Mouse (Mus musculus) urinary bladder, postnatal 0 days (tissue): Measurements from ENCODE around the gene Olfr67. TPM values are rescaled to one million over a fixed set of nuclear protein-coding genes. Genes with fewer than 3 reads are reported as not detected.

Source experiments
- polyA plus RNA-seq: library from polyadenylated mRNA; unstranded; fragments of >200 nt; fragmentation: Nextera tagmentation; extraction: Ambion mirVana; gene quantifications from 2 replicates; pipeline ENCODE4 v1.2.1, GENCODE M21; 2015

Gene Olfr67
- not detected in 2 replicates for polyA plus RNA-seq

GRCm38 (mm10) chr7:103791721-103792120 is at the start of gene Olfr67:
TSS of gene Olfr67 (minus strand) at chr7:103791821.

GRCm38 (mm10) chr7:103840268-103840667 is 48.6 kb upstream of the Olfr67 start, which contains the start of gene Hbb-bh2:
TSS of gene Hbb-bh2 (minus strand) at chr7:103840520.

GRCm38 (mm10) chr7:103827808-103828207 is 36.2 kb upstream of the Olfr67 start, which contains the start of gene Hbb-bs:
TSS of gene Hbb-bs (minus strand) at chr7:103828096.

GRCm38 (mm10) chr7:103813766-103814165 is 22.1 kb upstream of the Olfr67 start, which contains the start of gene Hbb-bt:
TSS of gene Hbb-bt (minus strand) at chr7:103813996.

GRCm38 (mm10) chr7:103779598-103779997 is 12.0 kb downstream of the Olfr67 start, which contains the start of gene Olfr68:
TSS of gene Olfr68 (minus strand) at chr7:103779698.

GRCm38 (mm10) chr7:103771494-103771893 is 20.1 kb downstream of the Olfr67 start, which contains the start of gene Olfr69:
TSS of gene Olfr69 (minus strand) at chr7:103771594.

GRCm38 (mm10) chr7:103757233-103757632 is 34.4 kb downstream of the Olfr67 start, which contains the start of gene Olfr630:
TSS of gene Olfr630 (minus strand) at chr7:103757333.

GRCm38 (mm10) chr7:103744843-103745242 is 46.8 kb downstream of the Olfr67 start, which contains the start of gene Olfr629:
TSS of gene Olfr629 (minus strand) at chr7:103744943.

Other genes with a start within 250 kb of the Olfr67 start
- not detected in 2 replicates for gene Olfr612, start 249.1 kb downstream of the Olfr67 start, polyA plus RNA-seq
- gene Olfr613, start 243.7 kb downstream of the Olfr67 start, polyA plus RNA-seq, result not detected in 2 replicates
- gene Olfr615, start 235.7 kb downstream of the Olfr67 start, polyA plus RNA-seq, result not detected in 2 replicates
- gene Olfr616, start 222.7 kb downstream of the Olfr67 start, polyA plus RNA-seq, result not detected in 2 replicates
- gene Olfr617, start 218.8 kb downstream of the Olfr67 start, polyA plus RNA-seq, result not detected in 2 replicates
- not detected in 2 replicates for gene Olfr618, start 201.7 kb downstream of the Olfr67 start, polyA plus RNA-seq
- not detected in 2 replicates for gene Olfr619, start 191.2 kb downstream of the Olfr67 start, polyA plus RNA-seq
- gene Olfr620, start 179.3 kb downstream of the Olfr67 start, polyA plus RNA-seq, result not detected in 2 replicates
- not detected in 2 replicates for gene Olfr622, start 149.1 kb downstream of the Olfr67 start, polyA plus RNA-seq
- gene Olfr623, start 128.1 kb downstream of the Olfr67 start, polyA plus RNA-seq, result not detected in 2 replicates
- gene Olfr624, start 120.6 kb downstream of the Olfr67 start, polyA plus RNA-seq, result 0.05 TPM in 1 of 2 replicates, not detected in the other
- not detected in 2 replicates for gene Olfr625-ps1, start 109.1 kb downstream of the Olfr67 start, polyA plus RNA-seq
- not detected in 2 replicates for gene Olfr243, start 77.2 kb downstream of the Olfr67 start, polyA plus RNA-seq
- not detected in 2 replicates for gene Olfr628, start 61.4 kb downstream of the Olfr67 start, polyA plus RNA-seq
- gene Olfr629, start 46.9 kb downstream of the Olfr67 start, polyA plus RNA-seq, result not detected in 2 replicates
- not detected in 2 replicates for gene Olfr630, start 34.5 kb downstream of the Olfr67 start, polyA plus RNA-seq
- gene Olfr69, start 20.2 kb downstream of the Olfr67 start, polyA plus RNA-seq, result not detected in 2 replicates
- not detected in 2 replicates for gene Olfr68, start 12.1 kb downstream of the Olfr67 start, polyA plus RNA-seq
- 1,351 and 3,387 TPM in 2 replicates for gene Hbb-bt, start 22.2 kb upstream of the Olfr67 start, polyA plus RNA-seq
- gene Hbb-bs, start 36.3 kb upstream of the Olfr67 start, polyA plus RNA-seq, result 8,698 and 21,253 TPM in 2 replicates
- not detected in 2 replicates for gene Hbb-bh2, start 48.7 kb upstream of the Olfr67 start, polyA plus RNA-seq
- not detected in 2 replicates for gene Hbb-bh1, start 51.3 kb upstream of the Olfr67 start, polyA plus RNA-seq
- gene Hbb-y, start 61.4 kb upstream of the Olfr67 start, polyA plus RNA-seq, result 0.78 and 3.6 TPM in 2 replicates
- not detected in 2 replicates for gene Olfr66, start 94.4 kb upstream of the Olfr67 start, polyA plus RNA-seq
- gene Olfr64, start 102.7 kb upstream of the Olfr67 start, polyA plus RNA-seq, result not detected in 2 replicates
- not detected in 2 replicates for gene Olfr65, start 111.7 kb upstream of the Olfr67 start, polyA plus RNA-seq
- gene Olfr631, start 137.0 kb upstream of the Olfr67 start, polyA plus RNA-seq, result not detected in 2 replicates
- not detected in 2 replicates for gene Olfr632, start 142.5 kb upstream of the Olfr67 start, polyA plus RNA-seq
- not detected in 2 replicates for gene Olfr633, start 152.6 kb upstream of the Olfr67 start, polyA plus RNA-seq
- gene Olfr635, start 179.3 kb upstream of the Olfr67 start, polyA plus RNA-seq, result not detected in 2 replicates
- gene Olfr638, start 206.9 kb upstream of the Olfr67 start, polyA plus RNA-seq, result not detected in 2 replicates
- gene Olfr639, start 225.5 kb upstream of the Olfr67 start, polyA plus RNA-seq, result not detected in 2 replicates
- not detected in 2 replicates for gene Olfr640, start 233.8 kb upstream of the Olfr67 start, polyA plus RNA-seq
- gene Olfr641, start 243.6 kb upstream of the Olfr67 start, polyA plus RNA-seq, result not detected in 2 replicates